Mouse (Mus musculus) ES-Bruce4 (cell line): ENCODE data around the gene Kansl1l. TPM values are rescaled to one million over a fixed set of nuclear protein-coding genes. Genes with fewer than 3 reads are reported as not detected.

Source experiments
- H3K27ac ChIP-seq: 2 replicates; pipeline ENCODE4 v1.5.1; 2012; ENCODE audit warnings: low read length, inconsistent platforms; ENCODE audit not compliant: insufficient read depth
- H3K27me3 ChIP-seq: 2 replicates; pipeline ENCODE4 v1.6.1; 2012; ENCODE audit warnings: mild to moderate bottlenecking, low read length, inconsistent platforms; ENCODE audit not compliant: control insufficient read depth, poor library complexity, insufficient read depth, severe bottlenecking
- H3K36me3 ChIP-seq: 2 replicates; pipeline ENCODE4 v1.6.1; 2012; ENCODE audit warnings: inconsistent platforms, mild to moderate bottlenecking, low read length, moderate library complexity; ENCODE audit not compliant: control insufficient read depth, poor library complexity, insufficient read depth, severe bottlenecking
- H3K4me1 ChIP-seq: one replicate; pipeline ENCODE4 v1.8.1; 2011; ENCODE audit warnings: low read length; ENCODE audit not compliant: control insufficient read depth, insufficient read depth
- H3K4me3 ChIP-seq: 2 replicates; pipeline ENCODE4 v1.5.1; 2011; ENCODE audit warnings: low read depth, mild to moderate bottlenecking, low read length
- H3K9ac ChIP-seq: 2 replicates; pipeline ENCODE4 v1.6.1; 2012; ENCODE audit warnings: low read depth, mild to moderate bottlenecking, inconsistent platforms; ENCODE audit not compliant: poor library complexity, severe bottlenecking
- H3K9me3 ChIP-seq: replicated peaks from 2 replicates; pipeline ENCODE4 v1.6.1; 2012; ENCODE audit warnings: mild to moderate bottlenecking, low read length, inconsistent platforms; ENCODE audit not compliant: control insufficient read depth, poor library complexity, insufficient read depth, severe bottlenecking
- CTCF ChIP-seq: IDR thresholded peaks from one replicate; pipeline ENCODE4 v1.8.1; 2011; ENCODE audit warnings: low read depth, low read length
- EP300 ChIP-seq: IDR thresholded peaks from 2 replicates; pipeline ENCODE4 v1.6.1; 2011; ENCODE audit warnings: low read depth, low read length; ENCODE audit not compliant: insufficient read depth
- POLR2A ChIP-seq: IDR thresholded peaks from one replicate; pipeline ENCODE4 v1.8.1; 2011; ENCODE audit warnings: low read length; ENCODE audit not compliant: insufficient read depth
- polyA plus RNA-seq: library from polyadenylated mRNA; stranded (reverse); fragments of >200 nt; gene quantifications from 2 replicates; pipeline ENCODE4 v1.2.4, GENCODE M21; 2011; ENCODE audit warnings: low read depth; ENCODE audit not compliant: missing spikeins, insufficient read depth, insufficient read length

Kansl1l gene
- polyA plus RNA-seq, 1 experiment: 6.4 TPM

DNA sequence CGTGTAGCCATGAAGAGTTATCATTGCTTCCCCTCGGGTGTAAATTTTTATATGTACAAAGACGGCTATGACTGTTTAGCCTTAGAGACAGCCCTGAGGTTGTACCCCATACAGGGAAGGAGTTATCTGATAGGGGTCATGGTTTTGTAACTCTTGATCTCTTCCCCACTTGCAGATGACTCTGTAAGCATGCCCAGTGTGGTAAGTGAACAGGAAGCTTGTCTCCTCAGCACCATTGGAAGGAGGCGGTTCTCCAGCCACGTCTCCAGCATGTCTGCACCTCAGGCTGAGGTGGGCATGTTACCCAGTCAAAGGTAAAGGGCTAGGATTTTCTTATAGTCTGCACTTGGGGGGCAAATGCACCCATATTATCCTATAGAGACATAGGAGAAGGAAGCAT, 134.4 kb downstream of the Kansl1l start:
- H3K4me1 ChIP-seq: no peaks in the 10 kb centered on the region
- H3K36me3 ChIP-seq: no peaks in the 10 kb centered on the region
- H3K27me3 ChIP-seq: no peaks in the 10 kb centered on the region
- H3K27ac ChIP-seq: no peak overlapping the region
- H3K4me3 ChIP-seq: no peak overlapping the region
- H3K9me3 ChIP-seq: no peaks in the 10 kb centered on the region
- no peak overlapping the region for H3K9ac ChIP-seq
- TF ChIP-seq POLR2A: no peak
- no peak for TF ChIP-seq EP300
- TF ChIP-seq CTCF: no peak

DNA sequence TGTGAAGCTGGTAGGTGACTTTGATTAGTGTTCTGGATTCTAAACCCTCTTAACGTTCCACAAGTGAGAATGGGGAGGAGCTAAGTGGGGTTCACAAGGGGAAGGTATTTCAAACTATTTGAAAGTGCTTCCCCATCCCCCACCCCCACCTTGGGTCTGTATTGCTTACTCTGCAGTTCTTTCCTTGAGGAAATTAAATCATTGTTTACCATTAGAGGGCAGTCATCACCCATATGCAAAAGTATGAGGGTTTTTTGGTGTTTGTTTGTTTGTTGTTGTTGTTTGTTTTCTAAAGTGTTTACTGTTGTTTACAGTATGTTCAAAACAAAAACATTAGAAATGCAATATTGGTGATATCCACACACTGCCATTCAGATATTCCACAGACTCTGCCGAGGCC, 138.7 kb downstream of the Kansl1l start:
- Histone ChIP-seq H3K9ac (no peak overlapping the region), H3K9me3 (no peaks in the 10 kb centered on the region), H3K27me3 (no peaks in the 10 kb centered on the region), H3K36me3 (no peaks in the 10 kb centered on the region), H3K4me1 (no peaks in the 10 kb centered on the region), H3K4me3 (no peak overlapping the region), H3K27ac (no peak overlapping the region)
- TF ChIP-seq CTCF (no peak), EP300 (no peak), POLR2A (no peak)

DNA sequence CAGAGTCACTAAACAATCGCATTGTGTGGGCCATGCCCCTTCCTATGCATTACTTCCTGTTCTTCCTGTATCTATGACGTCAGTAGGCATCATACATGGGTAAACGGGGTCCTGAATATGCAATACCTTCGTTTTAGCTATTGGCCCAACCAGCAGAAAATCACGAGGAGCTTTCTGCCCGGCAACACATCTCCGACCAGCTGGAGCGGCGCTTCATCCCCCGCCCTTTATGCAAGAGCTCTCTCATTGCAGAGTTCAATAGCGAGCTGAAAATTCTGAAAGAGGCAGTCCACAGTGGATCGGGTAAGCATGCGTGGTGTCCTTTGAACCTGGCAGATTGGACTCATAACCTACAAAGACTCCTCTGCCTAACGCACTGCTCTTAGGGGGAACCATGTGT, 139.4 kb downstream of the Kansl1l start:
- Histone ChIP-seq H3K27ac (no peak overlapping the region), H3K4me3 (no peak overlapping the region), H3K36me3 (no peaks in the 10 kb centered on the region), H3K27me3 (no peaks in the 10 kb centered on the region), H3K9me3 (no peaks in the 10 kb centered on the region), H3K4me1 (no peaks in the 10 kb centered on the region), H3K9ac (no peak overlapping the region)
- TF ChIP-seq CTCF (no peak), EP300 (no peak), POLR2A (no peak)

DNA sequence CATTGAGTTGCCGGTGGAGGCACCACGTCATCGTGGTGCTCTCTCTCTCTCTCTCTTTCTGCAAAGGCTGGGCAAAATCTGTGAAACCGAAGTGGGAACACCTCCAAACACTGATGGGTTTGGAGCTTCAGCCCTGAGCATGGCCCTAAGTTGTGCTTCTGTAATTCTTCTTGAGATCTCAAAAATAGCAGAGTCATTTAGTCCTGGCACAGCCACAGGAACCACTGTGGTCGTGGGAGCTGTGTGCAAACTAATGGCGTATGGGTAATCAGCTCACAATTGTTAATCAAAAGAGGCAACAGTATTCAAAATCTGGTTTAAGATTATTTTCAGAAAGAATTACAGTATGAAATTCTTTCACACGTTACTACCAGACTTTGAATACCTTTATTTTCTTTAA, 144.6 kb downstream of the Kansl1l start:
- no peaks in the 10 kb centered on the region for H3K9me3 ChIP-seq
- no peak overlapping the region for H3K9ac ChIP-seq
- no peaks in the 10 kb centered on the region for H3K4me1 ChIP-seq
- TF ChIP-seq CTCF: no peak
- H3K4me3 ChIP-seq: no peak overlapping the region
- H3K27ac ChIP-seq: no peak overlapping the region
- no peaks in the 10 kb centered on the region for H3K36me3 ChIP-seq
- H3K27me3 ChIP-seq: no peaks in the 10 kb centered on the region

DNA sequence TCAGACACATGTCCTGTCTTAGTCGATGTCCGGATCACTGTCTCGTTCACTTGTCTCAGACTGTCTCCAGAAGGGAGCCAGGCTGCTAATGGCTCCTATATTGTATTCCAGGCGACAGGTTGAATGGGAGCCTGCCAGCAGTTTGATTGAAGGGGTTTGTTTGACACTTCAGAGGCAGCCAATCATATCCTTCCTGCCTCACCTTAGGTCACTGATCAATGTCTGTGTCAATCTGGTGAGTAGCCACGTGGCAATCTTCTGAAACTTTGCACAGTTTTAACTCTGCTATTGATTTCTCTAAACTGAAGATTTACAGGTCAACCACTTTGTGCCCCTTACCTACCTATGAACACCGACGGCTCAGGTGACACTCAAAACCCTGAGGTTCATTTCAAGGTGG, 145.9 kb downstream of the Kansl1l start:
- H3K27ac ChIP-seq: no peak overlapping the region
- H3K9me3 ChIP-seq: no peaks in the 10 kb centered on the region
- no peaks in the 10 kb centered on the region for H3K4me1 ChIP-seq
- no peaks in the 10 kb centered on the region for H3K27me3 ChIP-seq
- TF ChIP-seq POLR2A (no peak), CTCF (no peak), EP300 (no peak)
- no peak overlapping the region for H3K9ac ChIP-seq
- no peaks in the 10 kb centered on the region for H3K36me3 ChIP-seq
- no peak overlapping the region for H3K4me3 ChIP-seq

Other genes starting within 250 kb of the Kansl1l start
- 113 and 119 TPM in 2 replicates for gene Rpe, start 116.7 kb downstream of the Kansl1l start, polyA plus RNA-seq
- 55.8 and 58.3 TPM in 2 replicates for gene Acadl, start 45.7 kb upstream of the Kansl1l start, polyA plus RNA-seq
- gene Myl1, start 127.8 kb upstream of the Kansl1l start, polyA plus RNA-seq: not detected in 2 replicates
- 50.4 and 52.2 TPM in 2 replicates for gene Lancl1, start 221.3 kb upstream of the Kansl1l start, polyA plus RNA-seq